Mouse (Mus musculus) myocyte (in vitro differentiated cells): Measurements from ENCODE around the gene Lekr1.

Experiments used
- CEBPB ChIP-seq: IDR thresholded peaks from 2 replicates; pipeline ENCODE4 v1.6.1; 2011; ENCODE audit warnings: mild to moderate bottlenecking, moderate library complexity; ENCODE audit not compliant: poor library complexity, insufficient read depth, severe bottlenecking
- E2F4 ChIP-seq: IDR thresholded peaks from one replicate; pipeline ENCODE4 v1.6.1; 2011; ENCODE audit warnings: mild to moderate bottlenecking, control low read depth, moderate library complexity; ENCODE audit not compliant: insufficient read depth
- MAX ChIP-seq: IDR thresholded peaks from one replicate; pipeline ENCODE4 v1.6.1; 2011; ENCODE audit warnings: low read depth, mild to moderate bottlenecking, control low read depth
- MYOD1 ChIP-seq, 3 experiments: IDR thresholded peaks; one replicate each; pipeline ENCODE4 v1.6.1; 2011; ENCODE audit warnings: control low read depth in 2 of 3, low read depth in 2 of 3, mild to moderate bottlenecking in 2 of 3, moderate library complexity in 1 of 3; ENCODE audit not compliant: insufficient read length in 2 of 3, control insufficient read depth in 1 of 3
- MYOG ChIP-seq, 3 experiments: IDR thresholded peaks; one replicate each; pipeline ENCODE4 v1.6.1; 2011; ENCODE audit warnings: control low read depth in 2 of 3, low read depth in 2 of 3, mild to moderate bottlenecking in 2 of 3; ENCODE audit not compliant: insufficient read length in 2 of 3, control insufficient read depth in 1 of 3, insufficient read depth in 1 of 3
- POLR2A ChIP-seq: IDR thresholded peaks from one replicate; pipeline ENCODE4 v1.6.1; 2011; ENCODE audit warnings: low read depth, mild to moderate bottlenecking, control low read depth, moderate library complexity; ENCODE audit not compliant: insufficient read length
- POLR2AphosphoS2 ChIP-seq: IDR thresholded peaks from one replicate; pipeline ENCODE4 v1.6.1; 2011; ENCODE audit warnings: low read depth, control low read depth; ENCODE audit not compliant: insufficient read length
- REST ChIP-seq: IDR thresholded peaks from one replicate; pipeline ENCODE4 v1.6.1; 2011; ENCODE audit warnings: mild to moderate bottlenecking, control low read depth, moderate library complexity; ENCODE audit not compliant: insufficient read depth, insufficient read length
- SRF ChIP-seq: IDR thresholded peaks from one replicate; pipeline ENCODE4 v1.6.1; 2011; ENCODE audit warnings: low read depth; ENCODE audit not compliant: control insufficient read depth, insufficient read length
- TCF12 ChIP-seq: IDR thresholded peaks from one replicate; pipeline ENCODE4 v1.6.1; 2011; ENCODE audit warnings: mild to moderate bottlenecking, control low read depth; ENCODE audit not compliant: poor library complexity, insufficient read depth, severe bottlenecking
- TCF3 ChIP-seq: IDR thresholded peaks from one replicate; pipeline ENCODE4 v1.6.1; 2011; ENCODE audit warnings: low read depth, control low read depth; ENCODE audit not compliant: insufficient read length
- USF1 ChIP-seq: IDR thresholded peaks from one replicate; pipeline ENCODE4 v1.6.1; 2011; ENCODE audit warnings: low read depth, mild to moderate bottlenecking, control low read depth, moderate library complexity

DNA sequence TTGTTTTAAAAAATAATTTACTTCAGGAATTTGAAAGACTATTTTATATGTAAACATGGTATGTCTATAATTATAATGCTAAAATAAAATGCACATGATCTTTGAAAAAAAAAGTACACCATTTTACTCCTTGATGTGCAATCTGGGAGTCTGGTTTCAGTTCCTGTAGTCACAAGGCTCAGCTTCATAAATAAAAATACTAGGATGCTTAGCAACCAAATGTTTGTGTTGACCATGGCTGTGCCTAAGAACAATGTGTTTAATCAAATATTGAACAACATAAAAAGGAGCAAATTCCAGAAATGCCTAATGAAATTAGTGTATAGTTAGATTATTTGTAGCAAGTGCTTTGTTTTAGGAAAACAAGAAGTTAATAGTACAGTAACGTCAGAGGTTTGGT, 107.9 kb downstream of the Lekr1 start:
- TF ChIP-seq SRF (no peak), MAX (no peak), POLR2A (no peak), TCF12 (no peak), MYOD1 (IDR thresholded peaks at IDR 0.05; ENCODE audit: control insufficient read depth in 1 of 3, insufficient read length in 2 of 3, low read depth in 2 of 3) (no peak), USF1 (no peak), POLR2AphosphoS2 (no peak), E2F4 (no peak), MYOG (IDR thresholded peaks at IDR 0.05; ENCODE audit: control insufficient read depth in 1 of 3, insufficient read depth in 1 of 3, insufficient read length in 2 of 3, low read depth in 2 of 3) (no peak), REST (no peak), CEBPB (no peak), TCF3 (no peak)
